Comparison of ENCODE assay signal across 9 mouse cellular contexts in the genomic region with DNA sequence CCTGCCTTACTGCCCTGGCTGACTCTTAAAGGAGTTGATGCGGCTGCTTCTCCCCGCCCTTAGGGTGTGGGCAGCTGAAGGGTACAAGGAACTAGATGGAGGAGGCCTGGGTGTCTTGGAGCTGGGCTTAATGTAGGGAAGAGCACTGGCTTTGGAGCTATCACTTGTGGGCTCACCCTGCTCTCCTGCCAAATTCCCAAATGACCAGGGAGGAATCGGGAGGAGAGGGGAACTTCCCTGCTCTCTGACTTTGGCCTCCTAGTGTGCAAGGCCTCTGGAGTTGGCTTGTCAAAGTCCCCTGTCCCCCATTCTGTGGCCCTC. TPM values are rescaled to one million over a fixed set of nuclear protein-coding genes. Genes with fewer than 3 reads are reported as not detected.
DNase-seq lines count a peak whose midpoint lies in the region; ATAC-seq and TF ChIP-seq lines count a peak whose summit lies in the region.
"Had no signal": no experiment of that assay in that cellular context is flagged by ENCODE, and none has a peak within 500 bp of the region (broad histone marks: within the 10 kb centered on the region; RNA-seq: fewer than 3 reads in every experiment).

No protein-coding gene starts in this region.

- no peaks in the 10 kb centered on the region for H3K9me3 ChIP-seq in heart, postnatal 0 days (replicated peaks; ENCODE audit: control insufficient read depth, low read length)
- no peaks in the 10 kb centered on the region for H3K9me3 ChIP-seq in embryonic facial prominence, embryonic 11.5 days (replicated peaks; ENCODE audit: control insufficient read depth, low read length)
- H3K9me3 ChIP-seq in intestine, embryonic 14.5 days (ENCODE audit: control insufficient read depth, low read length) = no peaks in the 10 kb centered on the region
- no peaks in the 10 kb centered on the region for H3K9me3 ChIP-seq in midbrain, embryonic 13.5 days

- peak overlapping the region; percentile 55 for H3K9ac ChIP-seq in heart, postnatal 0 days (replicated peaks; ENCODE audit: low read depth, low read length)
- H3K9ac ChIP-seq in embryonic facial prominence, embryonic 11.5 days (replicated peaks; ENCODE audit: low read length) = peak overlapping the region; percentile 89
- peak overlapping the region; percentile 58 for H3K9ac ChIP-seq in intestine, embryonic 14.5 days (ENCODE audit: low read length)
- H3K9ac ChIP-seq in midbrain, embryonic 13.5 days (replicated peaks) = peak overlapping the region; percentile 93

- H3K27ac ChIP-seq in heart, postnatal 0 days (ENCODE audit: low read depth) = peak overlapping the region; percentile 75
- no peak overlapping the region for H3K27ac ChIP-seq in embryonic facial prominence, embryonic 11.5 days (replicated peaks; ENCODE audit: low read depth, low read length)
- H3K27ac ChIP-seq in intestine, embryonic 14.5 days (ENCODE audit: low read depth) = peak overlapping the region; percentile 48; the same call in 1 of the 2 replicates
- H3K27ac ChIP-seq in midbrain, embryonic 13.5 days = peak overlapping the region; percentile 72

- peak overlapping the region; percentile 58 for H3K4me3 ChIP-seq in heart, postnatal 0 days (ENCODE audit: low read depth, low read length)
- peak overlapping the region; percentile 75 for H3K4me3 ChIP-seq in embryonic facial prominence, embryonic 11.5 days (ENCODE audit: low read depth, low read length)
- H3K4me3 ChIP-seq in intestine, embryonic 14.5 days (ENCODE audit: low read depth, low read length) = peak overlapping the region; percentile 58
- H3K4me3 ChIP-seq in midbrain, embryonic 13.5 days (replicated peaks) = peak overlapping the region; percentile 93

- DNase-seq in heart, postnatal 0 days (ENCODE audit: low spot score) = no peak
- DNase-seq in heart, postnatal 14 days = no peak
- no peak for DNase-seq in embryonic facial prominence, embryonic 11.5 days (ENCODE audit: low spot score)
- DNase-seq in intestine, embryonic 14.5 days (ENCODE audit: low spot score) = no peak
- no peak for DNase-seq in adrenal gland, adult 2 months
- DNase-seq in urinary bladder, adult 2 months (ENCODE audit: low spot score) = no peak
- DNase-seq in spleen, postnatal 4 days (ENCODE audit: low spot score in 2 of 2) = no peak

- no peak for TF ChIP-seq CTCF in heart, postnatal 0 days (IDR thresholded peaks at IDR 0.05; ENCODE audit: low read depth)

- peak overlapping the region; percentile 72 for H3K4me2 ChIP-seq in heart, postnatal 0 days (ENCODE audit: low read depth, low read length)
- peak overlapping the region; percentile 59 for H3K4me2 ChIP-seq in embryonic facial prominence, embryonic 11.5 days (ENCODE audit: low read depth, low read length)
- H3K4me2 ChIP-seq in intestine, embryonic 14.5 days (ENCODE audit: low read length) = peak overlapping the region; percentile 68
- H3K4me2 ChIP-seq in midbrain, embryonic 13.5 days (replicated peaks) = peak overlapping the region; percentile 89

- TF ChIP-seq EP300 in heart, postnatal 0 days (IDR thresholded peaks at IDR 0.05; ENCODE audit: low read depth) = no peak

- no peaks in the 10 kb centered on the region for H3K4me1 ChIP-seq in heart, postnatal 0 days (ENCODE audit: control insufficient read depth, insufficient read depth)
- 0 out of 2 replicates have a peak, but pooled peaks cover 3% of the 10 kb centered on the region for H3K4me1 ChIP-seq in embryonic facial prominence, embryonic 11.5 days (ENCODE audit: control insufficient read depth, insufficient read depth, low read length)
- peaks cover 9% of the 10 kb centered on the region for H3K4me1 ChIP-seq in intestine, embryonic 14.5 days (replicated peaks; ENCODE audit: control insufficient read depth, insufficient read depth, low read length)
- H3K4me1 ChIP-seq in midbrain, embryonic 13.5 days (replicated peaks) = peaks cover 29% of the 10 kb centered on the region

- 28% methylated on average over 3 of the region's 3 CpGs for WGBS in heart, postnatal 0 days
- 4% methylated on average over 3 of the region's 3 CpGs for WGBS in embryonic facial prominence, embryonic 11.5 days
- 9% methylated on average over 3 of the region's 3 CpGs for WGBS in intestine, embryonic 14.5 days
- WGBS in midbrain, embryonic 13.5 days = 0% methylated on average over 3 of the region's 3 CpGs

- intact Hi-C loops in heart, postnatal 14 days (cut with DNase I) = no loop called here

- peaks cover 5% of the 10 kb centered on the region for H3K36me3 ChIP-seq in heart, postnatal 0 days (replicated peaks; ENCODE audit: control insufficient read depth, insufficient read depth, low read length)
- H3K36me3 ChIP-seq in embryonic facial prominence, embryonic 11.5 days (replicated peaks; ENCODE audit: control insufficient read depth, insufficient read depth, low read depth, low read length) = no peaks in the 10 kb centered on the region; the same call in 1 of the 2 replicates
- peaks cover 9% of the 10 kb centered on the region for H3K36me3 ChIP-seq in intestine, embryonic 14.5 days (ENCODE audit: control insufficient read depth, insufficient read depth, low read length)
- H3K36me3 ChIP-seq in midbrain, embryonic 13.5 days = peaks cover 26% of the 10 kb centered on the region

- no peak for ATAC-seq in heart, postnatal 0 days (ENCODE audit: insufficient read depth, low read depth)
- ATAC-seq in embryonic facial prominence, embryonic 11.5 days (replicated peaks; ENCODE audit: insufficient number of reproducible peaks, low FRiP score, low TSS enrichment, low read depth) = no peak; the same call in 1 of the 2 replicates
- ATAC-seq in intestine, embryonic 14.5 days (replicated peaks; ENCODE audit: low FRiP score, low TSS enrichment, low read depth) = no peak
- no peak; the same call in 1 of the 2 replicates for ATAC-seq in midbrain, embryonic 13.5 days

- H3K27me3 ChIP-seq in heart, postnatal 0 days (ENCODE audit: control insufficient read depth, insufficient read depth, low read length) = peaks cover 18% of the 10 kb centered on the region
- H3K27me3 ChIP-seq in embryonic facial prominence, embryonic 11.5 days (ENCODE audit: control insufficient read depth, insufficient read depth, low read length) = no peaks in the 10 kb centered on the region
- peaks cover 15% of the 10 kb centered on the region; the same call in 1 of the 2 replicates for H3K27me3 ChIP-seq in intestine, embryonic 14.5 days (replicated peaks; ENCODE audit: control insufficient read depth, insufficient read depth, low read length)
- peaks cover 12% of the 10 kb centered on the region for H3K27me3 ChIP-seq in midbrain, embryonic 13.5 days

RNA-seq across cellular contexts. Expression of a gene that starts 0.7 kb away (rescaled TPM):
- total RNA-seq in heart, postnatal 0 days (2014; rRNA removed; ENCODE audit: low replicate concordance) = 38.4 and 49.8 TPM in 2 replicates
- 15.7 and 17.8 TPM in 2 replicates for polyA plus RNA-seq in heart, postnatal 0 days (2015; fragmentation: Nextera tagmentation; extraction: Ambion mirVana)
- total RNA-seq in heart, postnatal 14 days (2021) = 10 to 100 TPM; 53.9 to 54.3 TPM
- 36.0 and 47.5 TPM in 2 replicates for polyA plus RNA-seq in embryonic facial prominence, embryonic 11.5 days (2014; fragmentation: Nextera tagmentation; extraction: Ambion mirVana)
- 35.0 and 37.7 TPM in 2 replicates for polyA plus RNA-seq in intestine, embryonic 14.5 days (2014; fragmentation: Nextera tagmentation; extraction: Ambion mirVana)
- 107 and 117 TPM in 2 replicates for polyA plus RNA-seq in midbrain, embryonic 13.5 days (2015; fragmentation: Nextera tagmentation; extraction: Ambion mirVana)
- total RNA-seq in adrenal gland, adult 2 months (2021) = 100 to 1,000 TPM in 1 of 2 experiments, 10 to 100 TPM in 1; 81.6 to 102 TPM
- 344 and 374 TPM in 2 replicates for polyA plus RNA-seq in adrenal gland, adult 2 months (2012; rRNA removed)
- polyA plus RNA-seq in urinary bladder, adult 2 months (2012; rRNA removed) = 121 and 128 TPM in 2 replicates
- total RNA-seq: MEL had no signal

RNA-seq across cellular contexts. Expression of a gene that starts 22.9 kb away (rescaled TPM):
- total RNA-seq in heart, postnatal 0 days (2014; rRNA removed; ENCODE audit: low replicate concordance) = 40.0 and 52.2 TPM in 2 replicates
- 1.1 and 1.2 TPM in 2 replicates for polyA plus RNA-seq in heart, postnatal 0 days (2015; fragmentation: Nextera tagmentation; extraction: Ambion mirVana)
- total RNA-seq in heart, postnatal 14 days (2021) = 10 to 100 TPM; 28.1 to 31.0 TPM
- polyA plus RNA-seq in embryonic facial prominence, embryonic 11.5 days (2014; fragmentation: Nextera tagmentation; extraction: Ambion mirVana) = 2.3 and 2.5 TPM in 2 replicates
- polyA plus RNA-seq in intestine, embryonic 14.5 days (2014; fragmentation: Nextera tagmentation; extraction: Ambion mirVana) = 2.1 and 2.7 TPM in 2 replicates
- 1.3 and 2.8 TPM in 2 replicates for polyA plus RNA-seq in midbrain, embryonic 13.5 days (2015; fragmentation: Nextera tagmentation; extraction: Ambion mirVana)
- total RNA-seq in adrenal gland, adult 2 months (2021) = 10 to 100 TPM; 59.0 to 63.2 TPM
- polyA plus RNA-seq in adrenal gland, adult 2 months (2012; rRNA removed) = 342 and 389 TPM in 2 replicates
- 80.2 and 82.5 TPM in 2 replicates for polyA plus RNA-seq in urinary bladder, adult 2 months (2012; rRNA removed)

RNA-seq across cellular contexts. Expression of a gene that starts 23.4 kb away (rescaled TPM):
- 42.4 and 50.9 TPM in 2 replicates for total RNA-seq in heart, postnatal 0 days (2014; rRNA removed; ENCODE audit: low replicate concordance)
- 21.9 and 22.0 TPM in 2 replicates for polyA plus RNA-seq in heart, postnatal 0 days (2015; fragmentation: Nextera tagmentation; extraction: Ambion mirVana)
- total RNA-seq in heart, postnatal 14 days (2021) = 10 to 100 TPM; 11.2 to 13.7 TPM
- polyA plus RNA-seq in embryonic facial prominence, embryonic 11.5 days (2014; fragmentation: Nextera tagmentation; extraction: Ambion mirVana) = 9.7 and 10.1 TPM in 2 replicates
- polyA plus RNA-seq in intestine, embryonic 14.5 days (2014; fragmentation: Nextera tagmentation; extraction: Ambion mirVana) = 10.9 and 15.9 TPM in 2 replicates
- 6.5 and 8.8 TPM in 2 replicates for polyA plus RNA-seq in midbrain, embryonic 13.5 days (2015; fragmentation: Nextera tagmentation; extraction: Ambion mirVana)
- 100 to 1,000 TPM; 218 to 366 TPM for total RNA-seq in adrenal gland, adult 2 months (2021)
- polyA plus RNA-seq in adrenal gland, adult 2 months (2012; rRNA removed) = 391 and 410 TPM in 2 replicates
- 31.3 and 37.1 TPM in 2 replicates for polyA plus RNA-seq in urinary bladder, adult 2 months (2012; rRNA removed)

RNA-seq across cellular contexts. Expression of a gene that starts 33.4 kb away (rescaled TPM):
- not detected in 2 replicates for total RNA-seq in heart, postnatal 0 days (2014; rRNA removed; ENCODE audit: low replicate concordance)
- polyA plus RNA-seq in heart, postnatal 0 days (2015; fragmentation: Nextera tagmentation; extraction: Ambion mirVana) = not detected in 2 replicates
- total RNA-seq in heart, postnatal 14 days (2021) = not detected
- polyA plus RNA-seq in embryonic facial prominence, embryonic 11.5 days (2014; fragmentation: Nextera tagmentation; extraction: Ambion mirVana) = not detected in 2 replicates
- not detected in 2 replicates for polyA plus RNA-seq in intestine, embryonic 14.5 days (2014; fragmentation: Nextera tagmentation; extraction: Ambion mirVana)
- not detected in 2 replicates for polyA plus RNA-seq in midbrain, embryonic 13.5 days (2015; fragmentation: Nextera tagmentation; extraction: Ambion mirVana)
- total RNA-seq in adrenal gland, adult 2 months (2021) = not detected
- polyA plus RNA-seq in adrenal gland, adult 2 months (2012; rRNA removed) = not detected in 2 replicates
- 0.07 TPM in 1 of 2 replicates, not detected in the other for polyA plus RNA-seq in urinary bladder, adult 2 months (2012; rRNA removed)

RNA-seq across cellular contexts. Expression of a gene that starts 39.3 kb away (rescaled TPM):
- total RNA-seq in heart, postnatal 0 days (2014; rRNA removed; ENCODE audit: low replicate concordance) = 0.50 TPM in 1 of 2 replicates, not detected in the other
- 0.29 and 0.49 TPM in 2 replicates for polyA plus RNA-seq in heart, postnatal 0 days (2015; fragmentation: Nextera tagmentation; extraction: Ambion mirVana)
- total RNA-seq in heart, postnatal 14 days (2021) = not detected
- 0.21 and 0.49 TPM in 2 replicates for polyA plus RNA-seq in embryonic facial prominence, embryonic 11.5 days (2014; fragmentation: Nextera tagmentation; extraction: Ambion mirVana)
- 0.09 TPM in 1 of 2 replicates, not detected in the other for polyA plus RNA-seq in intestine, embryonic 14.5 days (2014; fragmentation: Nextera tagmentation; extraction: Ambion mirVana)
- polyA plus RNA-seq in midbrain, embryonic 13.5 days (2015; fragmentation: Nextera tagmentation; extraction: Ambion mirVana) = 0.16 TPM in 1 of 2 replicates, not detected in the other
- 1 to 10 TPM in 1 of 2 experiments, under 1 TPM in 1; 0.59 to 3.3 TPM for total RNA-seq in adrenal gland, adult 2 months (2021)
- polyA plus RNA-seq in adrenal gland, adult 2 months (2012; rRNA removed) = 3.5 and 4.7 TPM in 2 replicates
- polyA plus RNA-seq in urinary bladder, adult 2 months (2012; rRNA removed) = 0.56 and 0.91 TPM in 2 replicates

Comparison
In these comparisons a context has a peak if more than half of its experiments do, and no peak if none do; other contexts are left out.
1. RNA of a gene that starts 22.9 kb away (polyA plus RNA-seq): 342 to 389 TPM in adrenal gland, adult 2 months and 80.2 to 82.5 TPM in urinary bladder, adult 2 months; 1.3 to 2.8 TPM in midbrain, embryonic 13.5 days, 2.1 to 2.7 TPM in intestine, embryonic 14.5 days, 2.3 to 2.5 TPM in embryonic facial prominence, embryonic 11.5 days and 1.1 to 1.2 TPM in heart, postnatal 0 days; every median in the first group is over 10 times any median in the second.
2. RNA of a gene that starts 23.4 kb away (polyA plus RNA-seq): 391 to 410 TPM in adrenal gland, adult 2 months; 31.3 to 37.1 TPM in urinary bladder, adult 2 months, 21.9 to 22.0 TPM in heart, postnatal 0 days, 10.9 to 15.9 TPM in intestine, embryonic 14.5 days, 9.7 to 10.1 TPM in embryonic facial prominence, embryonic 11.5 days and 6.5 to 8.8 TPM in midbrain, embryonic 13.5 days; every median in the first group is over 10 times any median in the second.
3. Peak in every context shown above with its lines, with median percentiles within 50 percentile points of each other: H3K4me2 ChIP-seq, H3K4me3 ChIP-seq and H3K9ac ChIP-seq.